Mouse (Mus musculus): ENCODE data around the gene Rdh11.

DNA sequence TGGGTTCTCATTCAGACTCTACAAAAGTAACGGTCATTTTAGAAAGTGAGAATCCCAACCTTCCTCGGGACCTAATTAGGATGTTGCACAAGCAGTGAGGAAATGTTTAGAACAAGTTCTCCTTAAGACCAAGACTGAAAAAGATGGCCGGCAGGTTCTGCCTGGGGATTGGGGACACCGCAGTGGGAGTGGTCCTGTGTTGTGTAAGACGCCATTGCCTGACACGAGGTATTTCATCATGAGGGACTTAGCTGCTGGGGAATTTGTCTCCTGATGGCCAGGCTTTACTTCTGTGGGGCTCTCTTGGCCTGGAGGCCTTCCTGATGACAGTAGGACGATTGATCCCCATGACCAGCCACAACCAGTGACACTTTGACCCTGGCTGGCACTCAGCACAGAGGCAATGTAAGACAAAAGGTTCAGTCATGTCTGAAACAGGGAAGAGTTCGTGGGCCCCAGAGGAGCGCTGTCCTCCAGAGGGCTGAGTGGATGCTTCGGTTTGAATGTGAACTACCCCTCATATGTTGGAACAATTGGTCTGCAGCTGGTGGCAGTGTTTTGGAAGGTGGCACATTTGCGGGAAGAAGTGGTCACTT is 43.5 kb upstream of the Rdh11 start:
- TF ChIP-seq POLR2A (IDR thresholded peaks at IDR 0.05; ENCODE audit: insufficient read depth, low read depth, low read length) (no peak), CTCF (IDR thresholded peaks at IDR 0.05) (no peak)

Measured in heart, adult 2 months (tissue).